Mouse (Mus musculus): ENCODE data around the gene Ube2k.

Ube2k gene

DNA sequence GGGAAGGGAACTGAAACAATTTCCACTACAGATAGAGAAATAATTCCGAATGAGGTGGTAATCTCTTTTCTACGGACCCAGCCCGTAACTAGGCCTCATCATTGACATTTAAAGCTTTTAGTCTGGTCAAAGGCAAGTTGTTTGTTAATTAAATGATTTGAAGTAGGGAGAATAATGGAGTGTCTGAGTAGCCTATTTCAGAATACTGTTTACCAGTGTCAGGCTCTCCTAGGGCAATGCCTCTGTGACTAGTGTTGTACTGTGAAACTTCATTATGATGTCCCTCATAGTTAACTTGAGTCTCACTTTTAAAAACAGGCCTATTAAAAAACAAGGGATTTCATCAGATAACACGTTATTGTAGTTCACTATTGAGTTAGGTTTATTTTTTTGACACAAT lies 1.1 kb downstream of the Ube2k start:
- DNase-seq (ENCODE audit: low spot score in 2 of 2) = no peak

DNA sequence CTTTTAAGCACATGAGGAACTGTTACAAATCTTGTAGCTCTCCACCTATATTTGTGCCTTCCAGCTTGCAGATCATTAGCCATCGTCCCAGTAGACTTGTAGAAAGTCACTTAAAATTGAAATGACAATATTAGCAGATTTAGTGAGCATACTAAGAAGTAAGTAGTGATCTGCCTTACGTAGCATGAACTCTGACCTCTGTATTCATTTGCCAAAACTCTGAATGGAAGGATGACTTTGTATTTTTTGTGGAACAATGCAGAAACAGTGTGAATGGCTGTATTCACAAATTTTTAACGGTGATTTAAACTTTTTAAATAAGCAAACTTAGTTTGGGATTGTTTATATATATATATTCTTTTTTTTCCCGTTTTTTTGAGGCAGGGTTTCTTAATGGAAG lies 1.8 kb downstream of the Ube2k start:
- DNase-seq (ENCODE audit: low spot score in 2 of 2) = no peak

DNA sequence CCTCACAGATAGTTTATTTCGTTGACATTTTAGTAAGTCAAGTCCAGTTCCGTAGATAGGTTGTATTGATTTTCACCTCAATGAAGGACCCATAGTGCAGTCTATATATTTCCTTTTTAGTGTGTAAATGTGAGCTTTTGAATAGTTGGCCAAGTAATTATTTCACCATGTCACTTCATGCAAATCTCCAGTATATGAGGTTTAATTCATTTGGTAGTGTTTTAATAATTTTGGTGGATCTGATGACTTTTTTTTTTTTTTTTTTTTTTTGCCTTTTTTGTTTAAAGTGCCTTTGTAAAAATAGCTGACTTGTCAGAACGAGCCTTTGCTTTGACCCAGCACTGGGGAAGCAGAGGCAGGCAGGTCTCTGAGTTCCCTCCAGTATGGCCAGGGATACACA lies 2.8 kb downstream of the Ube2k start:
- no peak for DNase-seq (ENCODE audit: low spot score in 2 of 2)

DNA sequence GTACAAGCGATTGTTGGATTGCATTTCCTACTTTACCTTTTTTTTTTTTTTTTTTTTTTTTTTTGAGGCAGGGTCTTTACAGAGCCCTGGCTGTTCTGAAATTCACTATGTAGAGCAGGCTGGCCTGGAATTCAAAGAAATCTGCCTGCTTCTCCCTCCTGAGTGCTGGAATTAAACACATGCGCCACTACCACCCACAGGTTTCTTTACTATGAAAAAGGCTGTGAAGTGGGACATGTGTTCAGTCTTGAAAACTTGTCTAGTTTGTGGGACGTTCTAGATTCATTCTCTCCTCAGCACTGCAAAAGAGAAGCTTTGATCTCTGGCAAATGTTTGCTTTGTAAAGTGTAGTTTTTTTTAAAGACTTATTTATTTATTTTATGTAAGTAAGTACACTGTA lies 4.9 kb downstream of the Ube2k start:
- peak in 1 of 2 experiments; percentile 21 for DNase-seq (ENCODE audit: low spot score in 2 of 2)

DNA sequence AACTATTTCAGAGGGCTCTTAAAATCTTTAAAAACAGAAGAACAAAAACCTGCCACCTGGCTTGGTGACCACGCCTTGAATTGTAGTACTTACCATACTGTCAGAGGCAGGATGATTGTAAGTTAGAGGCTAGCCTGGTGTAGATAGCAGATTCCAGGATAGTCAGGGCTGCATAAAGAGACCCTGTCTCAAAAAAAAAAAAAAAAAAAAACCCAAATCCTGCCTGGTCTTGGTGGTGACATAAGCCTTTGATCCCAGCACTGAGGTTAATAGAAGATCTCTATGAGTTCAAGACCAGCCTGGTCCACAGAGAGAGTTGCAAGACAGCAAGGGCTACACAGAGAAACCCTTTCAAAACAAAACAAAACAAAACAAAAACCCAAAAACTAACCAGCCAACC lies 6.5 kb downstream of the Ube2k start:
- no peak for DNase-seq (ENCODE audit: low spot score in 2 of 2)

DNA sequence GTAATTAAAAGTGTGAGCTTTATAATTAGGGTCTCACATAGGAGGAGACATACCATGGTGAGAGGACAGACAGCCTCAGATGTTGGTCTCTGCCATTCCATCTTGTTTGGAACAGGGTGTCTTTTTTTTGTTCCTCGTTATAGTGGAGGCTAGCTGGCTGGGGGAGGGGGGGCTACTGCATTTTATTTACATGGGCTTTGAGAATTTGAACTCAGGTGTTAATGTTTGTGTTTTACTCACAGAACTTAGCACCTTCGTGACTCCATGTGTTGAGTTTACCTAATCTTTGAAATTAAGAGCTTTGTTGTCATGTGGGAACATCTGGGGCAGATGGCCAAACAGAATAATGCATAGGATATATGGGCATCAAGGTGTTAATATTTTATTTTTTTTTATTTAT lies 7.6 kb downstream of the Ube2k start:
- DNase-seq (ENCODE audit: low spot score in 2 of 2) = no peak

DNA sequence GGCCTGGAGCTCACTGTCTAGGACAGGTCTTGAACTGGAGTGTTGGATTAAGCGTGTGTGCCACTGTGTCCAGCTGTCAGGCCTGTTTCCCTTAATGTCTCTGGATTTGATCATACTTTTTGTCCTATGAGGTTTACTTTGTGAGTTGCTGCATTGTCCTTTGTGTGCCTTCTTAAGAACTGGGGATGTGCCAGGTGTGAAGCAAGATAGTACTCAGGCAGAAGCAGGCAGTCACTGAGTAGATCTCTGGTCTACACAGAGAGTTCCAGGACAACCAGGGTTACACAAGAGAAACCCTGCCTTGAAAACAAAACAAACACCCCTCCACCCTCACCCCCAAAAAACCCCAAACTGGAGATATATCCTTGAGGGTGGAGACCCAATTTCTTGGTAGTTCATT lies 12.6 kb downstream of the Ube2k start:
- no peak for DNase-seq (ENCODE audit: low spot score in 2 of 2)

DNA sequence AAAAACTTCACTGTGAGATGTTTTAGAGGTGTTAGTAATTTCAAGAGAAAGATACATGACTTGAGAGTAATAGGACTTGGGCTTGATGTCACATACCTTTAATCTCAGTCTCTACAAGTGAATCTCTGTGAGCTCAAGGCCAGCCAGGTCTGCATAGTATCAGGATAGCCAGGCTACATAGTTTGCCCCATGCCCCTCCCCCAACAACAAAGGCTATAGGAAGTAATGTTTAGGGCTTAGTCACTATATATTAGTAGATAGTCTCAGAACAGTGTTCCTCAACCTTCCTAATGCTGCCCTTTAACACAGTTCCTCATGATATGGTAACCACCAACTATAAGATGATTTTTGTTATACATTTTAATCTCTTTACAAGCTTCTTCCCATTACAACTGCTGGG lies 20.1 kb downstream of the Ube2k start:
- DNase-seq (ENCODE audit: low spot score in 2 of 2) = no peak

DNA sequence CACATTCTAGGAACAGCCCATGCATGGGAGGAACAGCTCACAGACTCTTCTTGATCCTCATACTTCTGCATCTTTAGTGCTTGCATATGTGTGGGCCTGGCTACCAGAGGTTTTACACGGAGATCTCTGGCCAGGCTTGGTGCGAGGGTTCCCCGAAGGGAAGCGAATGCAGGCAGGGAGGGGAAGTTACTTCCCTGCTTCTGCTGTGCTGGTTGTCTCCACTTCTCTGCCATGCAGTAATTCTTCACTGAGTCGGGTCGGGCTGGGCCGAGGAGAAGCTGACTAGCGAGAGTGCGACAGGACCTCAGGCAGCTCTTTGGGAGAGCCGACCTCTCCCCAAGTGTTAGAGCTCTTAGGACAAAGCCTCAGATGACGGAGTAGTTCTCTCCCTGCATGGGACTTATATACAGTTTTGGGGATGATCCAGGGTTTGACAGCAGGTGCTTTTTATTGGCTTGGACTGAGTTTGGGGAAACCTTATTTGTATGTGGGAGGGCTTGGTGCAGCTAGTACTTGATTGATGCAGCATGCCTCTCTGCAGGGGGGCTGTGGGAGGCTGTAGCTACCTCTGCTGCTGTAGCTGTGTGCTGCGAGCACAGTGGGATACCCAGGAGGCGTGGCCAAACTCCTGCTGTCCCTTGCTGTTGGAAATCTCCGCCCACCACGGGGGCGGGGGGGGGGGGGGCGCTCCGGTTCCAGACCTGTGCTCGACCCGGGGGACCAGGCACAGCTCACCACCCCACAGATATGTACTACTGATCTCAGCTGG lies 24.3 kb downstream of the Ube2k start:
- no peak for DNase-seq (ENCODE audit: low spot score in 2 of 2)

DNA sequence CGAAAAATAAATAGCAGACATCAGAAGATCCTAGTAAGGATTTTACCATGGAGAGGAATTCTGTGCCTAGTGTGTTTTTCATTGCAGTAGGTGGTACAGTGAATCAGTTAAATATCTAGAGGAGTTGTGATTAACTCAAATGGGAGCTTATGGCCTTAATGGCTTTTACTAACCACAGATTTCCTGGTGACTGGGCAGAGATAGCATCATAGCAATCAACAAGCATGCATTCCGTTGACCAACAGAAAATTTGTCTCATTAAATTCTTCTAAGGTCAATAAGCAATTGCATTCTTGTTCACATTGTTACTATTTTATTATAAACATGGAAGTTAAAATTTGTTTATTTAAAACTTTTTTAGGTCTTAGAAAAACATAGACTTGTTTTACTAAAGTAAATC lies 28.5 kb downstream of the Ube2k start:
- no peak for DNase-seq (ENCODE audit: low spot score in 2 of 2)

DNA sequence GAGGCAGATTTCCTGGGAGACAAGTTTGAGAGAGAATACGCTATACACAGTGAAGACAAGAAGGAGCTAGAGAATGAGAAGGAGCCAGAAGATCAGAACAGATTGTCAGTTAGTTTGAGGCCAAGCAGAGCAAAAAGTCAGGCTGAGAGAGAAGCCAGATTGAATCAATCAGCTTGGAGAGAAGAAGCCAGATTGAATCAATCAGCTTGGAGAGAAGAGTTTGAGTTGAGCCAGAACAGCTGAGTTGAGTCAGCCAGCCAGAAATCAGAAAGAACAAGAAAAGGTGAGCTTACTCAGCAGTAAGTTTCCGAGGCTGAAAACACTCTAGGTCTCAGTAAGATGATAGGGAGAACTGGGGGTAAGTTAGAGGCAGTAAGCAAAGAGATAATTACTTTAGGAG lies 37.8 kb downstream of the Ube2k start:
- DNase-seq (ENCODE audit: low spot score in 2 of 2) = no peak

DNA sequence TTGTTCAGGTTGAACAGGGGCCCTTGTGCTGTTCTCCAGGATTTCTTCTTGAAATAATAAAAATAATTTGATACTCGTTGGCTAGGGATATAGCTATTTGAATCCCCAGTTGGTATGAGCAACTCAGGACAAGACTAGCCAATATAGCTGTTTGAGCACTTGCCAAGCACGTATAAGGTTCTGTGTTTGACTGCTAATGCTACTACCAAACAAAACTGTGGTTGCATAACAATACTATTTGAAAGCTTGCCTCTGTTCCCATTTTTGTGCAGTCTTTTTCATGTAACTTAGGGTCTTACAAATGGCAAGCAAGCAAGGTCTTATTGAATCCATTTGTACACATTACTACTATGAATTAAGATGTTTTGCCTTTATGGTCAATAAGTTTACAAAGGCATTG lies 38.9 kb downstream of the Ube2k start:
- DNase-seq (ENCODE audit: low spot score in 2 of 2) = no peak

DNA sequence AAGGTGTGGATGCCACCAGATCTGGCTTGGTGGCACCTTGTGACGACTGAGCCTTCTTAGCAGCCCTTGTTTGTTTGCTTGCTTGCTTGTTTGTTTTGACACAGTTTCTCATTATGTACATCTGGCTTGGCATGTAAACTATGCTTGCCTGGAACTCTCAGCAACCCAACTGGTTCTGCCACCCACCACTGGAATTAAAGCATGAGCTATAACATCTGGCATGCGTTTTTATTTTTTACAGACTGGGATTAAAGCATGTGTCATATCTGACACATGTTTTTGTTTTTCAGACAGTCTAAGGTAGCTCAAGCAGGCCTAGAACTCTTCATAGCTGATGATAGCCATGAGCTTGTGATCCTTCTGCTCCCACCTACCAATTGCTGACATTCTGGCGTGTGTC lies 41.5 kb downstream of the Ube2k start:
- DNase-seq (ENCODE audit: low spot score in 2 of 2) = no peak

DNA sequence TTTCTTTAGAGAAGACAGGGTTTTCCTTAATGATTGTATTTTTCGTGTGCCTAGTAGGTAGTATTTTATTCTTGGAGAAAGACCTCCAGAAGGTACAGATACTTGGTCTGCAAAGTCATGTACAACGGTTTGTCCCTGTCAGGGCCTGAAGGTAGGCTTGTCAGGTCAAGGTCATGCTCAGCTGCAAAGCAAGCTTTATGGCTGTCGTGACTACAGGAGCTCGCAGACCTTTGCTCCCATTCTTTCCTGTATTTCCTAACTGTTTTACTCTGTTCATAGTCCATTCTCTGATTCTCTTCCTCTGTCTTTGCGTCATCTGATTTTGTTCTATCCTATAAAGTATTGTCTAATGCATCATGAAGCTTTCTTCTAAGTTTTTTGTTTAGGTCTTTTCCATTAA lies 49.3 kb downstream of the Ube2k start:
- no peak for DNase-seq (ENCODE audit: low spot score in 2 of 2)

DNA sequence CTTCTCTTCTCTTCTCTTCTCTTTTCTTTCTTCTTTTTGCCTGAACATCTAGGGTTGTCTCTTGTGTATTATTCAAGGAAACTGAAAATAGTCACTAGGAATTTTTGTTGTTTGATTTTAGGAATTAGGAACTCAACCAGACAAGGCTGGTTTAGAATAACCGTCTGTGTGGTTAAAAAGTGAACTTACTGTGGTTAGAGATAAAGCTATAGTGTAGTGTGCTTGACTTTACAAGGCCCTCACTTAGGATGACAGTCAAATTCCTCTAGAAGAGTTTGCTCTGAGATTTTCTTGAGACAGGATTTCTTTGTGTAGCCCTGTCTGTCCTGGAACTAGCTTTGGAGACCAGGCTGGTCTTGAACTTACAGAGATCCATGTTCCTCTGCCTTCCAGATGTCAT lies 53.2 kb downstream of the Ube2k start:
- DNase-seq (ENCODE audit: low spot score in 2 of 2) = no peak

DNA sequence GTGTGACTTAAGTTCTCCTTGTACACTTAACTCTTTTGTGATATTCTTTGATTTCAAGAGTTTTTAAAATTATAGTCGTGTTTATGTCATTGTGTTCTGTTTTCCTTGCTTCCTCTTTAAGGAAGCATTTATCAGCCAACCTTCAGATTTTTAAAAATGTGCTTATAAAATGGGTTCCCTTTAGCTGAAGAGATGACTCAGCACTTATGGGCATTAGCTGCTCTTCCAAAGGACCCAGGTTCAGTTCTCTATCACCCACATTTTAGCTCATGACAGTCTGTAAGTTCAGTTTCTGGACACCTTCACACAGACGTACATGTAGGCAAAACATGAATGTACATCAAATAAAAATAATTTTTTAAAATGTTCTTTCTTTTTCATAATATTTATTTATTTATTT lies 55.4 kb downstream of the Ube2k start:
- no peak for DNase-seq (ENCODE audit: low spot score in 2 of 2)

DNA sequence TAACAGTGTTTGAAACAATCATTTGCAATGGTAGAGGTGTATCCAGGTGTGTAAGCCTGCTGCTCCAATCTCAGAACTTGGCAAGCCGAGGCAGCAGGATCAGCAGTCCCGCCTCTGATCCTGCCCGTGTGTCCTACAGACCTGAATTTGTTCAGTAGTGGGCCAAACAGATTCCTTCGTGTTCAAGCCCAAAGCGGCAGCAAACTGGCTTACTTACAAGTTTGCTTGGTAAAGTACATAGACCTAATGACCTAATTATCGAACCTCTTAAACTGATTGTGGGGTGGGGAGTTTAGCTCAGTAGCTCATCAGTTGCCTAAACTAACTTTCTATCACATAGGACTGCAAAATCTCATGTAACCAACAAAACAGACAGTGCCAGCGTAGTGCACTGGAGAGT lies 62.6 kb downstream of the Ube2k start:
- DNase-seq (ENCODE audit: low spot score in 2 of 2) = no peak

DNA sequence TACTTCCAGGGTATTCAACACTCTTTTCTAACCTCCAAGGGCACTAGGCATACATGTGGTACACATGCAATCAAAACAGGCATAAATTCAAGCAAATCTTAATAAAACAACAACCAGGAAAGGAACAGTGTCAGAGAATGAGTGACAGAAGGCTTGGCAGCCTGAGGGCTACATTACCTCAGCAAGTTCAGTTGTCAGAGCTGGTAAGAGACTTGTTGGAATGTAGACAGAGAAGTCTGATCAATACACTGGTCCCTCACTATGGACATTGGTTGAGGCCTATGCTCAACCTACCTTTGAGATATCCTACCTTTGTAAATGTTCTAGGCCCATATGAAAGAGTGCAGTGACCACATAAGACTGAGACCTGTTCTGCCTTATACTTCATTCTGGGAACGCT lies 69.8 kb downstream of the Ube2k start:
- no peak for DNase-seq (ENCODE audit: low spot score in 2 of 2)

DNA sequence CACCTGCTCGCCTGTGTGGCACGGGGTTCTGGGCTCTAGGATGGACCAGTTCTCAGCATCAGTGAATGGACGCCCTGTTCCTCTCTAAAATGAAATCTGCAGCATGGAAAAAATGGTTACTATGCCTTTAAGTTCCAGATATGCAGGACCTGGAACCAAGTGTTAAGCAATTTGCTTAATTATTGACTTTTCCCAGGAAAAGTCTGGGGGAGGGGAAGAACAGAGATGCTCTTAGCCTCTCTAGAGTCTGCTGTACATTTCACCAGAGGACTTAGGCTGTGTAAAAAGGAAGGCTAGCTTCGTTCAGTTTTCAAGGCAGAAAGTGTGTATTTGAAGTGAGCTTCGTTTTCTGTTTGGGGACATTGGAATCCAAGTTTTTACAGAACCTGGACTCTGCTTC lies 72.7 kb downstream of the Ube2k start:
- no peak for DNase-seq (ENCODE audit: low spot score in 2 of 2)

DNA sequence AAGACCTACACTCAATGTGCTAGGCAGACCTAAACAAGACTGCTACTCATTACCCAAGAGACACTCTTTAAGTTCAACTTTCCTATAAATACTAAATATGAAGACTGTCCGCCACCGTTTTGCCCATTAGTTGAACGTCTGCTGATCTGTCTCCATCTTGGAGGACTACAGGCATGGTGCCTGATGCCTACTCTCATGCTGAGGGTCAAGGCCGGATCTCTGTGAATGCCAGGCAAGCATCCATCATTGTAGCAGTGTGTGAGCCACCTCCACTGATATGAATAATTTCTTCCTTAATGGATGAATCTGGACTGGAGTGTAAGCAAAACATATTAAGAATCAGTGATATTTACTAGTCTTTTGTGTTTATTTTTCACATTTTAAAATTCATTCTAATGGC lies 73.5 kb downstream of the Ube2k start:
- DNase-seq (ENCODE audit: low spot score in 2 of 2) = no peak

DNA sequence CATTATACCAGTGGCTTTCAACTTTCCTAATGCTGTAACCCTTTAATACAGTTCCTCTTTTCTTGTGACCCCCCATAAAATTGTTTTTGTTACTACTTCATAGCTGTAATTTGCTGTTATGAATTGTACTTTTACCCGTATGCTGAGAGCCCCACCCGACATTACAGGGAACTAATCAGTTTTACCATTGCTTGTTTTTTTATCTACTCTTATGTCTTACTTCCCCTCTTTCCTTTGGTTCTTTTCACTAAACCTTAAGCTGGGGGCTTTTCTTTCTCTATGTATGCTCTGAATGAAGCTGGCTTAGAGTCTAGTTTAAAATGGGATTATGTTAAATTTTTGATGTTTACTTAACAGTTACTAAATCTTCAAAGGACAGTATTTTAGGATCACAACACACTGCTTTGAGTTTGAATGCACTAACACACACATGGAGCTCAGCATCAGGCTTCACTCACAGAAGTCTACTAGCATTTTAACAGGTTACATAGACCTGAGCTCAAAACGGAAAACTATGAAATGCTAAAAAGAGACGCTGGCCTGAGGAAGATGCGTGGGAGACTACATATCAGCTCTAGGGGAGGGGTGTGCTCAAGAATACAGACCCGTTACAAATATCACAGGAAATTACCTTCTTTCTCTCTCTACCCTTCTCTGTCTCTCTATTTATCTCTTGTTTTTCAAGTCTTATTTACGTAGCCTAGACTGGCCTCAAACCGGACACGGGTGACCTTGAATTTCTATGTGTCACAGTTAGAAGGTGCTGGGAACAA lies 76.3 kb downstream of the Ube2k start:
- no peak for DNase-seq (ENCODE audit: low spot score in 2 of 2)

DNA sequence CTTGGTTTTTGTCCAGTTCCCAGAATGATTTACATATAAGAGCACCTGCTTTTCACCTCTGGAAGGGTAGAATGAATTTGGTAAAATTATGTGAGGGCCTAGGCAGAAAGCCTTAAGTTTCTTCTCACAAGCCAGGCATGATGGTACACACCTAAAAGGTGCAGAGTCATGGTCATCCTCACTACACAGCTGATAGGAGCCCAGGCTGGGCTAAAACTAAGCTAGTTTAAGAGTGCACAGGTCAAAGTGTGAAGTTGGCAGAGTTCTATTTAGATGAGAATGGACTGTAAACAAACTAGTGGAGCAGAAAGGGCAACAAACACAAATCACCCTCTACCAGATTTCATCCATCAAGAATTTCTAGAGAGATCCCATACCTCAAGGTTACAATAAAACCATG lies 87.3 kb downstream of the Ube2k start:
- no peak for DNase-seq (ENCODE audit: low spot score in 2 of 2)

DNA sequence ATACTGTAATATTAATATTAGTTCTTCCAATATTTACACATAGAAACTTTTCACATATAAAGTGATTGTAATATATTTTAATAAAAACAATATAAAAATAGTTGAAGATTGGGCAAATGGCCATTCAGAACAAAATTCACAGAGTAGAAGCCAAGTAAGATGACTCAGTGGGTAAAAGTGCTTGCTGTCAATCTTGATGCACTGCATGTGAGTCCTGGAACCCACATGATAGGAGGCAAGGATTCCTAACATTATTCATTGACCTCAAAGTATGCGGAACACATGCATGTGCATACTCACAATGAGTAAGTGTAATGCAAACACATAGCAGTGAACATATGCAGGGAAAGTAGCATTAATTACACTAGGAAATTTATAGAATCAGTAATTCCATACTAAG lies 101.9 kb downstream of the Ube2k start:
- DNase-seq (ENCODE audit: low spot score in 2 of 2) = no peak
